Mouse (Mus musculus) MEL (cell line): Measurements from ENCODE around the gene Rnasel. TPM values are rescaled to one million over a fixed set of nuclear protein-coding genes. Genes with fewer than 3 reads are reported as not detected.

Experiments
- DNase-seq: peaks from one replicate; pipeline ENCODE4 v3.0.0; 2011; ENCODE audit warnings: low read depth, low spot score
- H3K27ac ChIP-seq: 2 replicates; pipeline ENCODE4 v1.5.1; 2012; ENCODE audit warnings: low read depth, mild to moderate bottlenecking, control low read depth, low read length, moderate library complexity; ENCODE audit not compliant: control insufficient read depth
- H3K27me3 ChIP-seq, 2 experiments: fragments of 150-350 bp in 1 of 2; sonication (generic) in 1 of 2; 2 replicates each; pipeline ENCODE4 v1.6.1; 2012; ENCODE audit warnings: low read length in 2 of 2, mild to moderate bottlenecking in 2 of 2, improper control_type of control experiment in 1 of 2, moderate library complexity in 1 of 2; ENCODE audit not compliant: insufficient read depth in 2 of 2, control insufficient read depth in 1 of 2
- H3K36me3 ChIP-seq, 2 experiments: 2 replicates each; pipeline ENCODE4 v1.6.1; 2012 to 2014; ENCODE audit warnings: low read length in 2 of 2, improper control_type of control experiment in 1 of 2, inconsistent platforms in 1 of 2, mild to moderate bottlenecking in 1 of 2; ENCODE audit not compliant: insufficient read depth in 2 of 2, control insufficient read depth in 1 of 2
- H3K4me1 ChIP-seq, 2 experiments: fragments of 150-350 bp in 1 of 2; sonication (generic) in 1 of 2; 2 replicates each; pipeline ENCODE4 v1.6.1; 2012; ENCODE audit warnings: low read length in 2 of 2, improper control_type of control experiment in 1 of 2, mild to moderate bottlenecking in 1 of 2; ENCODE audit not compliant: insufficient read depth in 2 of 2, control insufficient read depth in 1 of 2
- H3K4me3 ChIP-seq, 2 experiments: fragments of 150-350 bp in 1 of 2; sonication (generic) in 1 of 2; 2 replicates each; pipeline ENCODE4 v1.5.1; 2012; ENCODE audit warnings: low read depth in 2 of 2, low read length in 2 of 2, mild to moderate bottlenecking in 2 of 2, moderate library complexity in 2 of 2, control low read depth in 1 of 2, improper control_type of control experiment in 1 of 2; ENCODE audit not compliant: control insufficient read depth in 1 of 2, insufficient read depth in 1 of 2
- H3K79me2 ChIP-seq: 2 replicates; pipeline ENCODE4 v1.6.1; 2012; ENCODE audit warnings: mild to moderate bottlenecking, low read length, moderate library complexity; ENCODE audit not compliant: control insufficient read depth, poor library complexity, insufficient read depth
- H3K9ac ChIP-seq: 2 replicates; pipeline ENCODE4 v1.6.1; 2012; ENCODE audit warnings: low read depth, mild to moderate bottlenecking, control low read depth, low read length, moderate library complexity; ENCODE audit not compliant: control insufficient read depth, poor library complexity, severe bottlenecking
- H3K9me3 ChIP-seq: fragments of 150-350 bp; sonication (generic); replicated peaks from 2 replicates; pipeline ENCODE4 v1.6.1; 2012; ENCODE audit warnings: mild to moderate bottlenecking, low read length, improper control_type of control experiment, moderate library complexity; ENCODE audit not compliant: insufficient read depth
- BHLHE40 ChIP-seq: IDR thresholded peaks from 2 replicates; pipeline ENCODE4 v1.6.1; 2012; ENCODE audit warnings: low read depth, mild to moderate bottlenecking, inconsistent platforms, low read length, improper control_type of control experiment, borderline replicate concordance
- CHD1 ChIP-seq: IDR thresholded peaks from 2 replicates; pipeline ENCODE4 v1.6.1; 2012; ENCODE audit warnings: low read depth, mild to moderate bottlenecking, inconsistent platforms, low read length, improper control_type of control experiment
- CTCF ChIP-seq, 3 experiments: IDR thresholded peaks in 2 of 3; conservative IDR thresholded peaks in 1 of 3; 2 replicates each; pipeline ENCODE4 v1.5.1; 2011 to 2012; ENCODE audit warnings: low read length in 3 of 3, low read depth in 2 of 3, mild to moderate bottlenecking in 2 of 3, improper control_type of control experiment in 1 of 3, inconsistent platforms in 1 of 3, mixed read lengths in 1 of 3, moderate library complexity in 1 of 3; ENCODE audit not compliant: control insufficient read depth in 1 of 3, insufficient read depth in 1 of 3, poor library complexity in 1 of 3, severe bottlenecking in 1 of 3
- E2F4 ChIP-seq: IDR thresholded peaks from 2 replicates; pipeline ENCODE4 v1.6.1; 2011; ENCODE audit warnings: low read depth, low read length, improper control_type of control experiment, borderline replicate concordance
- ELF1 ChIP-seq: IDR thresholded peaks from 2 replicates; pipeline ENCODE4 v1.6.1; 2014; ENCODE audit warnings: low read depth, mild to moderate bottlenecking, inconsistent platforms, low read length, improper control_type of control experiment, moderate library complexity
- EP300 ChIP-seq, 2 experiments: IDR thresholded peaks; 2 replicates each; pipeline ENCODE4 v1.6.1; 2011; ENCODE audit warnings: improper control_type of control experiment in 2 of 2, low read length in 2 of 2, low read depth in 1 of 2, mild to moderate bottlenecking in 1 of 2
- ETS1 ChIP-seq: IDR thresholded peaks from 2 replicates; pipeline ENCODE4 v1.6.1; 2012; ENCODE audit warnings: low read depth, mild to moderate bottlenecking, inconsistent platforms, low read length, improper control_type of control experiment, moderate library complexity
- GATA1 ChIP-seq: IDR thresholded peaks from 2 replicates; pipeline ENCODE4 v1.6.1; 2011; ENCODE audit warnings: low read depth, low read length, improper control_type of control experiment
- HCFC1 ChIP-seq: IDR thresholded peaks from 2 replicates; pipeline ENCODE4 v1.6.1; 2012; ENCODE audit warnings: low read depth, mild to moderate bottlenecking, inconsistent platforms, low read length, improper control_type of control experiment, moderate library complexity
- JUND ChIP-seq: IDR thresholded peaks from 2 replicates; pipeline ENCODE4 v1.6.1; 2011; ENCODE audit warnings: low read depth, mild to moderate bottlenecking, improper control_type of control experiment, low read length
- MAFK ChIP-seq: IDR thresholded peaks from 2 replicates; pipeline ENCODE4 v1.6.1; 2011; ENCODE audit warnings: low read depth, mild to moderate bottlenecking, low read length, improper control_type of control experiment, borderline replicate concordance
- MAX ChIP-seq: IDR thresholded peaks from 2 replicates; pipeline ENCODE4 v1.6.1; 2011; ENCODE audit warnings: low read length, improper control_type of control experiment
- MAZ ChIP-seq: IDR thresholded peaks from 2 replicates; pipeline ENCODE4 v1.6.1; 2012; ENCODE audit warnings: low read depth, mild to moderate bottlenecking, inconsistent platforms, low read length, improper control_type of control experiment
- MXI1 ChIP-seq: IDR thresholded peaks from 2 replicates; pipeline ENCODE4 v1.6.1; 2011; ENCODE audit warnings: mild to moderate bottlenecking, low read depth, low read length, improper control_type of control experiment
- POLR2A ChIP-seq, 2 experiments: IDR thresholded peaks; 2 replicates each; pipeline ENCODE4 v1.6.1; 2011 to 2012; ENCODE audit warnings: low read length in 2 of 2, mild to moderate bottlenecking in 2 of 2, control low read depth in 1 of 2, improper control_type of control experiment in 1 of 2, low read depth in 1 of 2, moderate library complexity in 1 of 2; ENCODE audit not compliant: control insufficient read depth in 1 of 2, insufficient read depth in 1 of 2, poor library complexity in 1 of 2
- POLR2AphosphoS2 ChIP-seq: IDR thresholded peaks from 2 replicates; pipeline ENCODE4 v1.6.1; 2011; ENCODE audit warnings: low read length, improper control_type of control experiment
- RCOR1 ChIP-seq: IDR thresholded peaks from 2 replicates; pipeline ENCODE4 v1.6.1; 2012; ENCODE audit warnings: low read depth, mild to moderate bottlenecking, inconsistent platforms, low read length, improper control_type of control experiment
- SMC3 ChIP-seq: IDR thresholded peaks from 2 replicates; pipeline ENCODE4 v1.6.1; 2011; ENCODE audit warnings: low read depth, low read length, improper control_type of control experiment
- TAL1 ChIP-seq: IDR thresholded peaks from 2 replicates; pipeline ENCODE4 v1.6.1; 2012; ENCODE audit warnings: mild to moderate bottlenecking, inconsistent platforms, low read length, moderate library complexity, mixed read lengths
- TBP ChIP-seq: IDR thresholded peaks from 2 replicates; pipeline ENCODE4 v1.8.0; 2011; ENCODE audit warnings: low read depth, low read length, improper control_type of control experiment
- TCF12 ChIP-seq: IDR thresholded peaks from 2 replicates; pipeline ENCODE4 v1.6.1; 2014; ENCODE audit warnings: low read depth, mild to moderate bottlenecking, inconsistent platforms, low read length, improper control_type of control experiment, moderate library complexity
- USF1 ChIP-seq: IDR thresholded peaks from 2 replicates; pipeline ENCODE4 v1.6.1; 2014; ENCODE audit warnings: low read depth, mild to moderate bottlenecking, inconsistent platforms, low read length, improper control_type of control experiment, moderate library complexity
- USF2 ChIP-seq, 2 experiments: IDR thresholded peaks; 2 replicates each; pipeline ENCODE4 v1.6.1; 2011 to 2012; ENCODE audit warnings: improper control_type of control experiment in 2 of 2, low read length in 2 of 2, borderline replicate concordance in 1 of 2, inconsistent platforms in 1 of 2, low read depth in 1 of 2, mild to moderate bottlenecking in 1 of 2; ENCODE audit not compliant: insufficient read depth in 1 of 2
- ZC3H11A ChIP-seq: IDR thresholded peaks from 2 replicates; pipeline ENCODE4 v1.6.1; 2012; ENCODE audit warnings: low read depth, mild to moderate bottlenecking, inconsistent platforms, low read length, improper control_type of control experiment
- ZKSCAN1 ChIP-seq: IDR thresholded peaks from 2 replicates; pipeline ENCODE4 v1.6.1; 2012; ENCODE audit warnings: low read depth, mild to moderate bottlenecking, inconsistent platforms, low read length, improper control_type of control experiment, moderate library complexity
- ZNF384 ChIP-seq: IDR thresholded peaks from 2 replicates; pipeline ENCODE4 v1.6.1; 2012; ENCODE audit warnings: low read depth, mild to moderate bottlenecking, inconsistent platforms, low read length, improper control_type of control experiment
- polyA plus RNA-seq, 2 experiments: library from polyadenylated mRNA; stranded (reverse) in 1 of 2; unstranded in 1 of 2; fragments of >175 nt in 1 of 2; fragments of >200 nt in 1 of 2; gene quantifications; 2 replicates each; pipeline versions ENCODE4 v1.2.1 to v1.2.4; 2012; ENCODE audit warnings: low replicate concordance in 2 of 2, low read depth in 1 of 2; ENCODE audit not compliant: insufficient read length in 2 of 2, insufficient read depth in 1 of 2, missing spikeins in 1 of 2
- total RNA-seq: library from RNA; depleted of rRNA; stranded (reverse); fragments of 300-350 nt; gene quantifications from 2 replicates; pipeline ENCODE4 v1.2.3, GENCODE M21; 2012

Gene Rnasel
- total and polyA plus RNA-seq, 3 experiments, result 5.2 to 8.1 TPM; not detected in 1

- no peaks in the 10 kb centered on the region for H3K36me3 ChIP-seq
- no peak overlapping the region for H3K4me3 ChIP-seq
- TF ChIP-seq MXI1 (no peak), RCOR1 (no peak), ELF1 (no peak), ZNF384 (no peak), SMC3 (no peak), POLR2AphosphoS2 (no peak), USF2 (IDR thresholded peaks at IDR 0.05; ENCODE audit: borderline replicate concordance in 1 of 2, insufficient read depth in 1 of 2, low read depth in 1 of 2, low read length in 2 of 2) (no peak), CHD1 (no peak), ETS1 (no peak), TCF12 (no peak), TAL1 (no peak), MAZ (no peak), HCFC1 (no peak), EP300 (IDR thresholded peaks at IDR 0.05; ENCODE audit: low read depth in 1 of 2, low read length in 2 of 2) (no peak), USF1 (no peak), ZKSCAN1 (no peak), E2F4 (no peak)
- H3K9me3 ChIP-seq, result no peaks in the 10 kb centered on the region
- no peaks in the 10 kb centered on the region for H3K79me2 ChIP-seq
- no peaks in the 10 kb centered on the region; a peak in 1 of 4 replicates for H3K27me3 ChIP-seq
- no peak for DNase-seq
- H3K9ac ChIP-seq, result no peak overlapping the region
- H3K4me1 ChIP-seq, result no peaks in the 10 kb centered on the region
- no peak overlapping the region for H3K27ac ChIP-seq
Observed at GRCm38 (mm10) chr1:153778205-153778604, 29.0 kb downstream of the Rnasel start.

GRCm38 (mm10) chr1:153783339-153783738 is 34.1 kb downstream of the Rnasel start:
- no peak for DNase-seq
- no peak overlapping the region for H3K27ac ChIP-seq
- no peaks in the 10 kb centered on the region for H3K79me2 ChIP-seq
- TF ChIP-seq GATA1 (no peak), RCOR1 (no peak), MAFK (no peak), MAX (no peak), EP300 (IDR thresholded peaks at IDR 0.05; ENCODE audit: low read depth in 1 of 2, low read length in 2 of 2) (no peak), ZC3H11A (no peak), TBP (no peak), SMC3 (no peak), BHLHE40 (no peak), CHD1 (no peak), MXI1 (no peak), CTCF (IDR thresholded peaks at IDR 0.05 in 2 of 3, conservative IDR thresholded peaks at IDR 0.05 in 1 of 3; ENCODE audit: control insufficient read depth in 1 of 3, insufficient read depth in 1 of 3, low read depth in 2 of 3, low read length in 3 of 3, poor library complexity in 1 of 3, severe bottlenecking in 1 of 3) (no peak), TCF12 (no peak), POLR2A (IDR thresholded peaks at IDR 0.05; ENCODE audit: control insufficient read depth in 1 of 2, insufficient read depth in 1 of 2, low read depth in 1 of 2, low read length in 2 of 2, poor library complexity in 1 of 2) (no peak), USF1 (no peak), HCFC1 (no peak), JUND (no peak)
- no peak overlapping the region for H3K4me3 ChIP-seq
- H3K9ac ChIP-seq, result no peak overlapping the region
- no peaks in the 10 kb centered on the region for H3K36me3 ChIP-seq
- H3K9me3 ChIP-seq, result no peaks in the 10 kb centered on the region
- no peaks in the 10 kb centered on the region; a peak in 1 of 4 replicates for H3K27me3 ChIP-seq
- no peaks in the 10 kb centered on the region for H3K4me1 ChIP-seq
